Mouse (Mus musculus): ENCODE data around the gene Wdr34. TPM values are rescaled to one million over a fixed set of nuclear protein-coding genes. Genes with fewer than 3 reads are reported as not detected.

Wdr34 gene
- polyA plus RNA-seq, 1 experiment from 2014 or later: 25.1 TPM

Small RNAs within 50 kb of the gene (microRNA-seq; reads per million reads assigned to microRNA genes)
- not detected for gene Mir6997 (ENCODE audit: borderline number of aligned reads)

Other genes with a start within 250 kb of the Wdr34 start
- gene Slc27a4, start 246.2 kb downstream of the Wdr34 start, polyA plus RNA-seq (2014; fragmentation: Nextera tagmentation; extraction: Ambion mirVana): 5.2 and 5.3 TPM in 2 replicates
- gene Urm1, start 228.8 kb downstream of the Wdr34 start, polyA plus RNA-seq (2014; fragmentation: Nextera tagmentation; extraction: Ambion mirVana): 21.1 TPM in 2 replicates
- gene Cercam, start 179.7 kb downstream of the Wdr34 start, polyA plus RNA-seq (2014; fragmentation: Nextera tagmentation; extraction: Ambion mirVana): 49.0 and 54.3 TPM in 2 replicates
- 81.7 and 83.4 TPM in 2 replicates for gene Odf2, start 159.7 kb downstream of the Wdr34 start, polyA plus RNA-seq (2014; fragmentation: Nextera tagmentation; extraction: Ambion mirVana)
- gene Gle1, start 113.5 kb downstream of the Wdr34 start, polyA plus RNA-seq (2014; fragmentation: Nextera tagmentation; extraction: Ambion mirVana): 58.0 and 62.8 TPM in 2 replicates
- 40.4 and 50.2 TPM in 2 replicates for gene Sptan1, start 83.3 kb downstream of the Wdr34 start, polyA plus RNA-seq (2014; fragmentation: Nextera tagmentation; extraction: Ambion mirVana)
- gene Set, start 8.5 kb upstream of the Wdr34 start, polyA plus RNA-seq (2014; fragmentation: Nextera tagmentation; extraction: Ambion mirVana): 641 and 659 TPM in 2 replicates
- 9.6 and 10.2 TPM in 2 replicates for gene Pkn3, start 28.8 kb upstream of the Wdr34 start, polyA plus RNA-seq (2014; fragmentation: Nextera tagmentation; extraction: Ambion mirVana)
- 51.9 and 53.7 TPM in 2 replicates for gene Zdhhc12, start 44.8 kb upstream of the Wdr34 start, polyA plus RNA-seq (2014; fragmentation: Nextera tagmentation; extraction: Ambion mirVana)
- gene Zer1, start 75.7 kb upstream of the Wdr34 start, polyA plus RNA-seq (2014; fragmentation: Nextera tagmentation; extraction: Ambion mirVana): 4.7 and 6.2 TPM in 2 replicates
- 6.9 and 9.2 TPM in 2 replicates for gene Tbc1d13, start 84.9 kb upstream of the Wdr34 start, polyA plus RNA-seq (2014; fragmentation: Nextera tagmentation; extraction: Ambion mirVana)
- 27.1 and 29.1 TPM in 2 replicates for gene Endog, start 122.6 kb upstream of the Wdr34 start, polyA plus RNA-seq (2014; fragmentation: Nextera tagmentation; extraction: Ambion mirVana)
- gene Spout1, start 129.6 kb upstream of the Wdr34 start, polyA plus RNA-seq (2014; fragmentation: Nextera tagmentation; extraction: Ambion mirVana): 85.0 and 87.2 TPM in 2 replicates
- 17.7 and 18.2 TPM in 2 replicates for gene Kyat1, start 157.0 kb upstream of the Wdr34 start, polyA plus RNA-seq (2014; fragmentation: Nextera tagmentation; extraction: Ambion mirVana)
- gene Lrrc8a, start 188.8 kb upstream of the Wdr34 start, polyA plus RNA-seq (2014; fragmentation: Nextera tagmentation; extraction: Ambion mirVana): 21.4 and 21.7 TPM in 2 replicates
- 0.16 and 0.23 TPM in 2 replicates for gene Gm28035, start 191.7 kb upstream of the Wdr34 start, polyA plus RNA-seq (2014; fragmentation: Nextera tagmentation; extraction: Ambion mirVana)
- 10.5 and 11.7 TPM in 2 replicates for gene Phyhd1, start 217.3 kb upstream of the Wdr34 start, polyA plus RNA-seq (2014; fragmentation: Nextera tagmentation; extraction: Ambion mirVana)
- not detected in 2 replicates for gene Gm28038, start 232.2 kb upstream of the Wdr34 start, polyA plus RNA-seq (2014; fragmentation: Nextera tagmentation; extraction: Ambion mirVana)
- 24.2 and 25.6 TPM in 2 replicates for gene Dolk, start 237.5 kb upstream of the Wdr34 start, polyA plus RNA-seq (2014; fragmentation: Nextera tagmentation; extraction: Ambion mirVana)
- 60.1 and 64.5 TPM in 2 replicates for gene Nup188, start 237.5 kb upstream of the Wdr34 start, polyA plus RNA-seq (2014; fragmentation: Nextera tagmentation; extraction: Ambion mirVana)